Mouse (Mus musculus): ENCODE data around the gene Dnah17.

The Dnah17 gene

DNA sequence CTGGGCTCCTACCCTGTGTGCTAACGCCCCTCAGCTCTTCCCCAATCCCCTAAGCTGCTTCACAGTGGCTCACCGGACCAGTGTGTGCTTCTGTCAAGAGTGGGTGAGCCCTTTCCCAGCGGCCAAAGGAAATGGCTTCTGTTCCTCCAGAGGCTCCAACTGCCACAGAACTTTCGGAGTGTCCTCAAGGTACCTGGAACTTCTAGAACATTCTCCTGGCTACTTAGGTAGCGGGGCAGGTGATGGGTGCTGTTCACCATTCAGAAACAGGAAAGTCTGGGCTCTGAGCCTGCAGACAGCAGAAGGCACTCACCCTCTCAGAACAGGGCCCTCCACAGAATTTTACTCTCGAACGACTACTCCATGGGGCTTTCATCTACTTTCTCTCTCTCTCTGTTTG lies at the start of gene Dnah17:
Gene Dnah17 (minus strand): TSS at position 101 of the 400 bp plus-strand sequence.
- no peak for DNase-seq (ENCODE audit: low read depth)

DNA sequence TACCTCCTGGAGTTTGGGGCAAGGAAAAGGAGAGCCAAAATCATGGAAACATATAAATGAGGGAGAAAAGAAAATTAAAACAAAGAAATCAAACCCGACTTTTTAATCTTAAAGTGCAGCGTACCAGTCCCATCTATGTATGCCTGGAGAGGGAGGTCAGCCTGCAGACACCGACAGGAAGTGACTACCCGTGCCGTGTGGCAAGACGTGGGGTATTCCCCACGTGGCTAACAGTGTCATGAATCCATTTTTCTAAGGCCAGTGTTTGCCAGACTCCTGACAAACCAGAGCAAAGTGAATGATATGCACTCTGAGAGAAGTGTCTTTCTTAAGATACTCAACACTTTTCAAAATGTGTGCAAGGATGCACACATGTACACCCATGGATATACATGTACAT lies 49.8 kb upstream of the Dnah17 start:
- DNase-seq (ENCODE audit: low read depth) = no peak

DNA sequence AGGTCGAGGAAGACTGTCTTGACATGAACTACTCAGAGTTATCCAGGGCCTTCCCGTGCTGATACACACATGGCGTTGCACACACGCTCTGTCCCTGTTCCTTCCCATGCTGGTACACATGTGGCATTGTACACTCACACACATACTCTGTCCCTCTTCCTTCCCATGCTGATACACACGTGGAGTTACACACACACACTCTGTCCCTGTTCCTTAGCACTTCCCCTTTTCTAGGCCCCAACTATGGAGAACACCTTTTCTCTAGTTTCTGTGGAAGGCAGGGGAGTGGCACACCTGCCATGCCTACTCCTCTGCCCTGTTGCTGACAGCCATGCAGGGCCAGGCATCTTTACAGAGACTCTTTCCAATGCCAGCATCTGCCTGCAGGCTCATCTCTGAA lies 47.8 kb upstream of the Dnah17 start:
- no peak for DNase-seq (ENCODE audit: low read depth)

DNA sequence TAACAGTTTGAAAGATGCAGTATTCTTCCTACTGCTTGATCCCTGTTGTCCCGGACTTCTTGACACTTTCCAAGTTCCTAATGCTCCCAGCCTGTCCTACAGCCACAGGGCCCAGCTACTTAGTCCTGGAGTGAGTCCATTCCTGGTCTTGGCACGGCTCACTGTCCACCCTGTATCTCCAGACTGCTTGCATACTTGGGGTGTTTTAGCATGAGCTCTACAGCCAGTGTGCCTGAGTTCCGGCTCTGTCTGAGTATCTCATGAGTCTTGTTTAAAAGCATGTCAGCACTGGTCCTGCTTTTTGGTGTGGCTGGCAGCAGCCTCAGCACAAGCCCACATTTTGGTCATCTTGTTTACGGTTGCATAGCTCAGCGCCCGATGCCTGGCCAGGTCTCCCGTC lies 44.3 kb upstream of the Dnah17 start:
- peak; percentile 78 for DNase-seq (ENCODE audit: low read depth)

DNA sequence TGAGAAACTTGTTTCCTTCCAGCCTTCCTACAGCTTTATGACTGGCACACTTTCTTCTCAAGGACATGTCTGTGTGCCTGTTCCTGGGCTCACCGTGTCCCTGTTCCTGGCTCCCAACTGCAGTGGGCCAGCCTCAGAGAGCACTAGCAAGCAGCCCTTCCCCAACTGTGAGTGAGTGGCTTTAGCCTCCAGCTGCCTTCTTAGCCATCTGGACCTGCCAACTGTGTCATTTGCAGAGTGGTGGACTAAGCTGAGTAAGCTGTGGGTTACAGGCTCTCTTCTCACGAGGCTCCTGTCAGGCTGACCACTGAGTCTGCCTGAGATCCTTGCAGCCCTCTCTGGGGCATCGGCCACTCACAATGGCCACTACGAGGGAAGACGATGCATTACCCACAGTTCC lies 42.3 kb upstream of the Dnah17 start:
- no peak for DNase-seq (ENCODE audit: low read depth)

DNA sequence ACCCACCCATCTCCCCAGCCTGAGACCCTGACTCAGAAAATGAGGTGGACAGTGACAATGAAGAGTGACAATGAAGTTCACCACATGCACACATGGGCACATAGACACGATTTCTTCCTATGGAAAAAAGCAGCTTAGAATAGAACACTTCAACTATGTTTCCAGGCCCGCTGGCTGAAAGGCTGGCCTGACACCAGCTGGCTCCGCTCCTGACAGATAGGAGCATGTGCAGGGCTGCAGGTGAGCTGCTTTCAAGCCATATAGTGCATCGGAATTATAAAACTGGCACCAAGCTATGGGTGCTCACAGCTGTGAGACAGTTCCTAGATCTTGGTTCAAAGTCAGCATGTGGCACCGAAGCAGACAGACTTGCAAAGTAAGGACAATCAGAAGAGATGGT lies 39.9 kb upstream of the Dnah17 start:
- no peak for DNase-seq (ENCODE audit: low read depth)

DNA sequence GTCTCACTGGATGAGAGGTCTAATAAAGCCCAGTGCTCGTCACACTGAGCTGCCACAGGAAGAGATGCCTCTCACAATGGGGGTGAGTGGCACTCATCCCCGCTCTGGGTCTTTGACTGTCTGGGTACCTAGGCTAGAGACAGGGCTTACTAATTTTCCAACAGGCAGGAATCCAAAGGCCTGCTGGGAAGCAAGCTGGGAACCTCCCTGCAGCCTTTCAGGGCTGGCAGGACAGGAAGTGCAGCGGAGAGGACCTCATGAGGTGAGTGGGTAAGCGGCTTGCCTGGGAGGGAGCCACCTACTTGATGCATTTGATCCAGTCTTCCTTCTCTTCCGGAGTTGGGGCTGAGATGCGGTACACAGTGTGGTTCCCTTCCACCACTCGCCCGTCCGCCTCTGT lies 38.3 kb upstream of the Dnah17 start:
- DNase-seq (ENCODE audit: low read depth) = no peak

DNA sequence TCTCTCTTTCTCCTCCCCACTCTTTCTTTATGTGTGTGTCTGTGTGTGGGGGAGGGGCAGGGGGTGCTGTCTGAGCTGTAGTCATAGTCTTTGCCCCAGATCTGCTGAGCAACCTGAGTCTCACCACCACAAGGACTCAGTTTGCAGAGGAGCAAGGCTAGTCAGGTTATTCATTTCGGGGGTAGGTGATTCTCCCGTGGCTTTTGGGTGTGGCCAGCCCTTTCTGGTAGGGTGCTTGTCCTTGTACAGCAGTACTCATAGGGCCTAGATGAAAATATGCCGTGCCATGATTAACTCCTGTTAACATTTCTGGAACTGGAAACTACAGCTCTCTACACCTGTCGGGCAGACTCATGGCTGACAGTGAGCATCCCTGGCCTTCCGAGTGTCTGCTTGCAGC lies 36.2 kb upstream of the Dnah17 start:
- no peak for DNase-seq (ENCODE audit: low read depth)

DNA sequence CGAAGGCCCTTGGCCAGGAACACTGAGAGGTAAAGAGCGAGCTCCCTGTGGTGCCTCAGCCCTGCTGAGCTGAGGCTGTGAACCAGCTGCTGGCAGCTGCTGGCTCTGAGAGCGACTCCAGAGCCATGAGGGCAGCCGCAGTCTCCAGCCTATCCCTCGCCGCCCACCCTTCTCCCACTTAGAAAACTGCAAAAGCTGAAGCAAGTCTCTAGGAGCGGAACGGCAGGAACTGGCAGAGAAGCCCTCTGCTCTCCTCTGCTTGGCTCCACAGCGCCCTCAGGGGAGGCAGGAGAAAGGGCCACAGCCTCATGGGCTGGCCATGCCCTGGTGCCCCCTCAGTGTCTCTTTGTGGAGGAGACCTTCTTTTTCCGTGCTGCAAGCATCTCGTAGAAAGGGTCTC lies 35.2 kb upstream of the Dnah17 start:
- DNase-seq (ENCODE audit: low read depth) = no peak

DNA sequence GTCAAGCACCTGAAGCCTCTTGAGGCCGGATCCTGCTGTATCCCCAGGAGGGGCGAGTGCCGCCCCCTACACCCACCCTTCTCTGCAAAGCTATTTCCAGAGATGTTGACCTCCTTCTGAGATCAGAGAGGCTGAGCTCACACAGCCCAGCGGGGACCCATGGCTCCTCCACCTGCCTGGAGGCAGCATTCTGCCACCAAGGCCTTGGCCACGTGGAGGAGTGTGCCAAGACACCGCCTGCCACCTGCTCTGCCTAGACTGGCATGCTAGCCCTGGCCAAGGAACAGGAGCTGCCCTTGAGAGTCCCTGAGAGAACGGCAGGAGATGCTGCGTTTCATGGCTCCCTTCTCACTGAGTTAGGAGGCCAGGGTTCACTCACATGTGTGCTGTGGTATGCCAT lies 34.1 kb upstream of the Dnah17 start:
- no peak for DNase-seq (ENCODE audit: low read depth)

DNA sequence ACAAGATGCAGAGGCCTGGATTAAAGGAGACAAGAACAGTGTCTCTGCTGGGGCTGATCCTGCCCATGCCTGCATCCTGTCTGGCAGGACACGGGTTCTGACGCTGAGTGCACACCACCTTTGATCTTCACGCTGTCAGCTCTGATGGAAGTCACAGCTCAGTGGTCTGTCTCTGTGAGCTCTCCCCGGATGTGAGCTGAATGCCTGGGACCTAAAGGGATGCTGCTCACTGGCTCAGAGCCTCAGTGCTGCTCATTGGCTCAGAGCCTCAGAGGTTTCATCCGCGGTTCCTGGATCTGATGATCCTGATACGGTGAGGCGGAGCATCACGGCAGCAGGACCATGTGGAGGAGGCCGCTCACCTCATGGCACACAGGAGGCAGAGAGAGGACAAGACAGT lies 31.8 kb upstream of the Dnah17 start:
- no peak for DNase-seq (ENCODE audit: low read depth)

DNA sequence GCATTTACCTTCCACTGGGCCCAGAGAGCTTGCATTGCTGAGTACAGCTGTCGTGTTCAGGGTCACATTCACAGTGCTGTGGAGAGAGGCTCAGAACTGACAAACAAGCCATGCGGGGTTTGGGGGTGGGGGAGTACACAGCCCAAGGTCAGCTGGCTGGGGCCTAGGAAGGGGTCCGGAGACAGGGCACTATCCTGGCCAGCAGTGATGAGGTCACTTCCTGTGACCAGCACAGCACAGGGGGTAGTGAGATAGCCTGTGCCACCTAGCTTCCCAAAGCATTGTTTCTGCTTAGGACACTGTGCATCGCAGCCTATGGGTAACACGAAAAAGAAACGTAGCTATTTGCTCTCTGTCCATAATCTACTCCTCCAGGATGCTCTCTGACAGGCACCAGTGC lies 30.8 kb upstream of the Dnah17 start:
- DNase-seq (ENCODE audit: low read depth) = no peak

DNA sequence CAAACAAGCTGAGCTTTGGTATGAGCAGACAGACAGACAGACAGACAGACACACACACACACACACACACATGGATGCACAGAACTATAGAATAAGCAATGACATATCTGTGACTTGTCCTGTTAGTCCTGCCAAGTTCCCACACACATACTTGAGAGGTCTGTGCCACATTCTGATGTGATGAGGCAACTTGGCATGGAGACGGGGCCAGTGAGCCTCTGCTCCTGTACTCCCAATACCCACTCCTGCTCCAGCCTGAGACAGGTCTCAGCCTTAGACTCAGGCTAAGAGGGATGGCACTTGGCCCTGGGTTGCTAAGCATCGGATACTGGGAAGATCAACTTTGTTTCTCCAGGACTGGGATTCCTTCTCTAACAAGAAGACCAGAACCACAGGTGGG lies 30.3 kb upstream of the Dnah17 start:
- no peak for DNase-seq (ENCODE audit: low read depth)

DNA sequence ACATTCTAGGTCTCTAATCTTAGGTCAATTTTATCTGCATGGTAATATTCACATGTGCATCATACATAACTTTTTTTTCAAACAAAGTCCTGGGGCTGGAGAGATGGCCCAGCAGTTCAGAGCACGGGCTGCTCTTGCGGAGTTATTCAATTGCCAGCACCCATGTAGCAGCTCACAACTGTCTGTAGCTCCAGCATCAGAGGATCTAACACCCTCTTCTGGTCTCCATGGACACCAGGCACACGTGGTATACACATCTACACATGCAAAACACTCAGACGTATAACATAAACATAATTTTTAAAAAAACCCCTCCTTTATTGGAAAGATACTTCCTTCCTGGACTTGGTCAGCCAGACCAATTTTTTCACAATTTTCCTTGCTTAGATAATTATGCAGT lies 28.3 kb upstream of the Dnah17 start:
- no peak for DNase-seq (ENCODE audit: low read depth)

DNA sequence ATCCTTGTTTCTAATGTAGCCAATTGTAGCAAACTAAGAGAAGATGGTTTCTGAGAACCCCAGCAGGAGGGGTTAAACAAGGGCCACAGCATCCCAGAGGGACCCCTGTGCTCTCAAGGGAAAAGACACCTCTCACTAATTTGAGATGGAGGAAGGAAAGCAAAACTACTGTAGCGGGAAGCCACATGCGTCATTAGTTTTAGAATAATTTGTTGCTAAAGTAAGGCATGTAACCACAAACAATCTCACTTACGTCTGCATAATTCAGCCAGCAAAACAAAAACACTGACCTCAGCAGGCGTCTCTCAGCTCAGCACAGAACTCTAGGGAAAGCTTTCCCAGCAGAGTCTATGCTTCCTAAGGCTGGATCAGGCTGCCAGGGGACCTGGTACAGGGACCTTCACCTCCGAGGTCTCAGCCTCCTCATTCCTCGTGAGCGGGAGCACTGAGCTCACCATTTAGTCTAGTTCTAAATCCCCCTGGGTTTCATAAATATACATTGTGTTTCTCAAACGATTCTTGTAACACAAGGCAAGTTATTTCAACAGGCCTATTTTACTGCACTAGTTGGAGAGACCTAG lies 26.1 kb upstream of the Dnah17 start:
- no peak for DNase-seq (ENCODE audit: low read depth)

DNA sequence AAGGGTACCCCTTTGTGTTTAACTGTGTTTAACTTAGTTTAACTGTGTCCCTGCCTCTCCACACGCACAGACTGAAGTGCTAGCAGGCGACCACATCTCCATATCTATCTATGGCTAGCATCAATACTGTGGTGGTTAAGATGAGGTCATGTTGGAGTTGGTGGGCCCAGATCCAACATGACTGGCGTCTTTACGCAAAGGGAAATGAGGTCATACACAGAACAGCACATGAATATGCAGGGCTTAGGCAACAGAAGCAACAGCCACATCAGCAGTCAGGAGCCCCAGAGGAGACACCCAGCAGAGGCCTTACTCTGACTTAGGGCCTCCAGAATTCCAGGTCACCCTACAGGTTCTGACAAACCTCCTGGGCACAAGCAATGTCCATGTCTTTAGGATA lies 22.5 kb upstream of the Dnah17 start:
- DNase-seq (ENCODE audit: low read depth) = no peak

DNA sequence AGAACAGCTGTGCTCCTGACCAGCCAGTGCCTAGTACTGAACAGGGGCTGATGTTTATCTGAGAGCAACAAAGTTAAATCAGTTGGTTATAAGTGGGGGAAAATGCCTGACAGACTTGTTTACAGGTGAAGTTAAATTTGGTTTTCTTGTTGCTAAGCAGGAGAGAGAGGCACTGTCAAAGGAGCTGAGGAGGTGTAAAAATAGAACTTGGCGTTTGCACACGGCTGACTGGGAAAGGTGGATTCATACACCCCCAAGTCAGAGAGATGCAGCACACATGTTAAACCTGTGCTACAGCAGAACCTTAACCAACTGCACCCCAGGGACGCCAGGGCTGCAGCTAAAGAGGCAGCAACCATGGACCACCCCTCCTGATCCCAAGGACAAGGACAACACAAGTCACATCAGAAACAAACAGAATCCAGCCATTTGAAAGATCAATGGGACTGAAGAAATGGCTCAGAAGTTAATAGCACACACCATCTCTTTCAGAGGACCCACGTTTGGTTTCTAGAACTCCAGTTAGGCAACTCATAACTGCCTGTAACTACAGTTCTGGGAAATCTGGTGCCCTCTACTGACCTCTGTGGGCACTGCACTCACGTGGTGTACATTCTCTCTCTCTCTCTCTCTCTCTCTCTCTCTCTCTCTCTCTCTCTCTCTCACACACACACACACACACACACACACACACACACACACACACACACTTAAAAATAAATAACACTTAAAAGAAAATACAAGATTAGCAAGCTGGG lies 21.2 kb upstream of the Dnah17 start:
- DNase-seq (ENCODE audit: low read depth) = no peak

DNA sequence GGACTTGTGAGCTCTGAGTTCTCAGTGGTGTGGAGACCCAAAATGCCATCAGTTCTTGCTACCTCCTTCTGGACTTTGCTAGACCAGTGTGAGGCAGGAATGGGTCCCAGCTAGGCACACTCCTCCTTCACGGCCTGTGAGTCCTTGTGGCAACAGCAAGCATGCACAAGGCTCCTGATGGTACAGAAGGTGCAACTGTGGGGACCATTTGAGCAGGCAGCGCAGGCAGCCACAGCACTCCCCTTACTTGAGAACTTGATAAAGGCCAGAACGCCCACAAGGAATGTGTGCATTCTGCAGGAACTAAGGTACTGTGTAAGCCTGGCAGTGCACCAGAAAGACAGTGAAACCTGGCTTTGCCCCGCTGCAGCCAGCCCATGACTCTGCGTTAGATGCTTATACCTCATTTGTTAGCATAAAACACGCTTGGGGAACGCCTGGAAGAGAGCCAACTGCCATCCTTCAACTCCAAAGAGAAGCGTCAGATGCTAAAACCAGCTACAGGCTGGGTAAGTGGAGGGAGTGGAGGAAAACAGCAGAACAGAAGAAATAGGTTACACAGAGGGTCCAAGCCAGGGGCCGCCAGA lies 19.8 kb upstream of the Dnah17 start:
- DNase-seq (ENCODE audit: low read depth) = no peak

DNA sequence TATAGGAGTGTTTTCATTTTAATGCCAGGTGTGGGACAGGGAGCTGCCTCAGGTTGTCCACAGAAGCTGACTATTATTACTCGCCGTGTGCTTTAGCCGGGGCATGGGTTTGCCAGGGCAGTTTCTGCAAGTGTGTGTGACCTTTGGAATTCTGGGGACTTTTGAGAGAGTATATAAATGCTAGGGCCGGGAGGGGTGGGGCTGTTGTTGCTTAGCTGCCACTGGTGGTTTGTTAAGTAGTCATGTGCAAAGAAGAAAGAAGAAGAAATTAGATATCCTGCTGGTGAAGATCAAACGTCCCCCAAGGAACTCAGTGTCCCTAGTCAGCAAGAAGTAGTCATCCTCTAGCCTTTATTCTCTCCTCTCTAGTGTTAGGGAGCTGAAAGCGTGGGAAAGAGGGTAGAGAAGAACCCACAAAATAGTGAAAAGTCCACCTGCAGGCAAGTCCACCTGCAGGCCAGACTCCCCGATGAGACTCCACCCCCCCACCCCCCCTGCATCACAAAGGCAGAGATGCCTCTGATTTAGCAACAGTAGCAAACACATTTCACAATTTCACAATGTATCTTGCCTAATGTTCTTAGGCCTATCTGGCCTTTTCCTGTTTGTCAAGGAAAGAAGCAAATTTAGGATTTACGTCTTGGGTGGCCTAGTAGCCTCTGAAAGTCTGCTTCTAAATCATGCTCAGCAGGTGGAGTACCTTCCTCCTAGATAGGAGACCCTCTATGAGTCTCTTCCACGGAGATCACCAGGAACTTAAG lies 17.6 kb upstream of the Dnah17 start:
- DNase-seq (ENCODE audit: low read depth) = no peak

DNA sequence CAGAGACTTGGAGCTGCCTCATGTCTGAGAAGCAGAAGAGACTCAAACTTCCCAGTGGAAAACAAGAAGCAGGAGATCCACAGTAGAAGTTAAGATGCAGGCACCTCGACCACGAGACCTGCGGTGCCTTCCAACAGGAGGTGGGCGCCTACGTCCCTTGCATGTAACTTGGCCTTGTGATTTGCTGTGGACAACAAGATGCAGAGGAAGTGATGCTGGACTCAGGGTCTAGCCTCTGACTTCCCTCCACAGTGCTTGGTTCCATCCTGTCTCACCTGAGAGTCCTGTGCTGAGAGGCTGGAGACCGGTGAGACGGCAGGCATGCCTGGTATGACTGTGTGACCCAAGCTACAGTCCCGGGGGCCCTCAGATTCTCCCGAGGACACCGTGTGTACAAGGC lies 16.0 kb upstream of the Dnah17 start:
- DNase-seq (ENCODE audit: low read depth) = no peak

DNA sequence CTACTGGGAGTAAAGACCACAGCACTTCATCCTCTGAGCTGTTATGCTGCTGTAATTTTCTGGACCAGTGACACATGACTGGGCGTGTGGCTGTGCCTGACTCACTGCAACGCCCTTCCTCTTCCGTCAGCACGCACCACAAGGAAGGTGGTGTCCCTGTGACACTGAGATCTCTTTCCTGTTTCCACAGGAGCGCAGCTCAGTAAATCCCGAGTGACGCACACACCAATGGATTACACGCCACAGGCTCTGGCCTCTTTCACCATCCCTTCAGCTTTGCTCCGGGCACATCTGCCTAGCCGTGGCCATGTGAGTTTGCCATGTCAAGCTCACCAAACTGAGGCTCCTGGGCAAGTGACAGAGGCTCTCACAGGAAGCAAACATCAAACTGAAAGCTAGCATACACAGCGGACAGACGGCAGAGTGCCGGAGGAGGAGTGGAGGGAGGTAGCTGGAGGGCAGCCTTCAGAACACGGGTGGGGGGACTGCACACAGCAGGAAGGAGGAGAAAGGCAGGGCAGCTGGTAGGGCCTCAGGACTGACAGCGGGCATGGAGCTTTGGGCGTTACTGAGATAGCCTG lies 15.4 kb upstream of the Dnah17 start:
- DNase-seq (ENCODE audit: low read depth) = peak; percentile 53

DNA sequence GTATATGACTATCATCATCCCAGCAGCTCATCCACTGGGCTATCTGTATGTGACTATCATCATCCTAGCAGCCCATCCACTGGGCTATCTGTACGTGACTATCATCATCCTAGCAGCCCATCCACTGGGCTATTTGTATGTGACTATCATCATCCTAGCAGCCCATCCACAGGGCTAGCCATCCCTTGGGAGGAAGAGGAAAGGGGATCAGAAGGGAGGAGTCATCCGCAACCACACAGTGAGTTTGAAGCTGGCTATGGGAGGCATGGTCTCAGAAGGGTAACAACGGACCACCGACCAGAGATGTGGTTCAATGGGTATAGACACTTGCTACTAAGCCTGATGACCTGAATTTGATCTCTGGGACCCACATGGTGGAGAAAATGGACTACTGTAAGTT lies 14.7 kb upstream of the Dnah17 start:
- DNase-seq (ENCODE audit: low read depth) = no peak

DNA sequence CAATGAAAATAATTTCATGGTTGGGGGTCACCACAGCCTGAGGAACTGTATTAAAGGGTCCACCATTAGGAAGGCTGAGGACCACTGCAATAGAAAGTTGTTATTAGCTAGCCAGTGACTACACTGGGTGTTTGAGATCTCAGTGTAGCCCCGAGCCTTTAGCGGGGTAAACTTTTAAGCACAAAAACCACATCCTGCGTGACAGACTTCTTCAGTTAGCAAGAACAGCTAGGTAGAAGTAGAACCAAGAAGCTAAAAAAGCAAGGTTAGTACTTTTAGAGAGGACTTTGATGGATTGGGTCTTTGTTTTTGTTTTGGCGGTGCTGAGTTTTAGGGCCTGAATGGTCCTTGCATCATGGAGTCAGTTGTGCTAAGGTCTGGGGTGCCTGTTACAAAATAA lies 13.3 kb upstream of the Dnah17 start:
- no peak for DNase-seq (ENCODE audit: low read depth)
